8 mouse cellular contexts compared by ENCODE assay signal in the genomic region with DNA sequence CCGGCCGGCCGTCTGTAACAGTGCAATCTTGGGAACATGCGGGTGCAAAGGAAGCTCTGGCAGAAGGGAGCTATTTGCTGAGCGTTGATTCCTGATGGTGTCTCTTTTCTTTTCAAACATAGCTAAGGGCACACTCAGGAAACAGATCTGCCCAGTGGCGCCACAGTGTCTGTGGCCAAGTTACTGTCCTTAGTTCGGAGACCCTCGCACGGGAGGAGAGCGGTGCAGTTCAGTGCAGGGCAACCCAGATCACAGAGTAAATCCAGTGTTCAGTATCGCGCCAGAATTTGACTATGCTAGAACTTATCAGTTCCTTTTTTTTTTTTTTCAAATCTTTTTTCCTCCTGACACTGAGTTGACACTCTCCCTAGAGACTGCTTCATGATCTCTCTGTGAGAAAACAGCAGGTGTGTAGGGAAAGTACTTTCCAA. TPM values are rescaled to one million over a fixed set of nuclear protein-coding genes. Genes with fewer than 3 reads are reported as not detected.
A peak's percentile ranks its signal among the peaks of the same experiment; 100 is the strongest.
DNase-seq lines count a peak whose midpoint lies in the region; ATAC-seq and TF ChIP-seq lines count a peak whose summit lies in the region.

No protein-coding gene starts in this region.

- peak; percentile 57 for DNase-seq in embryo, embryonic 10 days (ENCODE audit: low spot score)
- no peak for DNase-seq in embryo, embryonic 9.5 days (ENCODE audit: extremely low spot score)
- no peak for DNase-seq in testis, postnatal 10 days (ENCODE audit: low spot score)
- DNase-seq in thymus, postnatal 25 days: no peak
- DNase-seq in retina, postnatal 1 day: no peak

- no peaks in the 10 kb centered on the region for H3K36me3 ChIP-seq in testis, adult 2 months (ENCODE audit: control insufficient read depth, insufficient read depth, low read length)
- no peaks in the 10 kb centered on the region for H3K36me3 ChIP-seq in midbrain, embryonic 15.5 days (replicated peaks)

- peak; percentile 12 for ATAC-seq in inflammation-experienced regulatory T-cells, adult 6 months
- peak; percentile 15 for ATAC-seq in midbrain, embryonic 15.5 days (replicated peaks)

- H3K4me1 ChIP-seq in testis, adult 2 months (ENCODE audit: control insufficient read depth, insufficient read depth, low read length): peaks cover 11% of the 10 kb centered on the region
- peaks cover 11% of the 10 kb centered on the region for H3K4me1 ChIP-seq in midbrain, embryonic 15.5 days

- no peak for TF ChIP-seq CTCF in testis, adult 2 months (IDR thresholded peaks at IDR 0.05; ENCODE audit: control insufficient read depth, insufficient read depth, insufficient replicate concordance, low read depth, low read length)

- peak overlapping the region; percentile 72 for H3K4me2 ChIP-seq in midbrain, embryonic 15.5 days

- peak overlapping the region; percentile 88 for H3K4me3 ChIP-seq in testis, adult 2 months (ENCODE audit: control insufficient read depth, low read depth, low read length)
- H3K4me3 ChIP-seq in midbrain, embryonic 15.5 days: peak overlapping the region; percentile 70

- under 1% methylated on average over 12 of the region's 12 CpGs for WGBS in midbrain, embryonic 15.5 days

- no peaks in the 10 kb centered on the region for H3K9me3 ChIP-seq in midbrain, embryonic 15.5 days

- H3K27me3 ChIP-seq in testis, adult 2 months (ENCODE audit: control insufficient read depth, insufficient read depth, low read length): no peaks in the 10 kb centered on the region
- H3K27me3 ChIP-seq in midbrain, embryonic 15.5 days (replicated peaks): no peaks in the 10 kb centered on the region

- H3K9ac ChIP-seq in midbrain, embryonic 15.5 days: peak overlapping the region; percentile 55

- peak overlapping the region; percentile 93 for H3K27ac ChIP-seq in testis, adult 2 months (ENCODE audit: control insufficient read depth, insufficient read depth, low read depth, low read length)
- H3K27ac ChIP-seq in midbrain, embryonic 15.5 days: peak overlapping the region; percentile 87

- no peak for TF ChIP-seq POLR2A in testis, adult 2 months (IDR thresholded peaks at IDR 0.05; ENCODE audit: control insufficient read depth, low read depth, low read length)

RNA-seq across cellular contexts. Expression of a gene that starts 3.2 kb away (rescaled TPM):
- polyA plus RNA-seq in testis, adult 2 months (2012; rRNA removed): 11.1 and 12.9 TPM in 2 replicates
- polyA plus RNA-seq in inflammation-experienced regulatory T-cells, adult 6 months (2017; shearing (Covaris generic)): 10 to 100 TPM in 2 of 3 experiments, 1 to 10 TPM in 1; 7.6 to 11.1 (median 10.8) TPM
- polyA plus RNA-seq in midbrain, embryonic 15.5 days (2015; fragmentation: Nextera tagmentation; extraction: Ambion mirVana): 16.7 and 16.8 TPM in 2 replicates
